ENCODE assay signal across 8 mouse cellular contexts in the genomic region with DNA sequence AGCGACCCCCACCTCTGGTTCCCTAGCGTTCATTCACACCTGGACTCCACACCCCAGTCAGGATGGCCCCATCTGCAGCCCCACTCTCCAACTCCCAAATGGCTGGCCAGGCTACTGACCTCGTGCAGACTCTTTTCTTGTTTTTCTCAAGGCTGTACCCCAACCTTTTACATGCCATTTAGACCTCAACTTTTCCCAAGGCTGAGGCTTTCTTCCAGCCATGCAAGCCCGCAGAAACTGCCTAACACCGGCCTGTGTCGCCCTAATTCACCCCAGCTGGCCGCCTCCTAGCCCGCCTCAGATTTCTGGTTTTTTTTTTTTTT. TPM values are rescaled to one million over a fixed set of nuclear protein-coding genes. Genes with fewer than 3 reads are reported as not detected.
DNase-seq lines count a peak whose midpoint lies in the region; ATAC-seq and TF ChIP-seq lines count a peak whose summit lies in the region.

No protein-coding gene starts in this region.

- H3K4me2 ChIP-seq in lung, embryonic 14.5 days = peak overlapping the region; percentile 95
- peak overlapping the region; percentile 73 for H3K4me2 ChIP-seq in forebrain, embryonic 12.5 days
- peak overlapping the region; percentile 91 for H3K4me2 ChIP-seq in limb, embryonic 14.5 days (replicated peaks; ENCODE audit: low read depth, low read length, severe bottlenecking)

- peak overlapping the region; percentile 98 for H3K9ac ChIP-seq in lung, embryonic 14.5 days
- peak overlapping the region; percentile 88 for H3K9ac ChIP-seq in forebrain, embryonic 12.5 days
- H3K9ac ChIP-seq in limb, embryonic 14.5 days (ENCODE audit: low read depth, low read length, severe bottlenecking) = peak overlapping the region; percentile 95

- H3K4me1 ChIP-seq in lung, embryonic 14.5 days (ENCODE audit: insufficient read depth) = peaks cover 23% of the 10 kb centered on the region; the same call in 1 of the 2 replicates
- peaks cover 50% of the 10 kb centered on the region for H3K4me1 ChIP-seq in forebrain, embryonic 12.5 days
- peaks cover 35% of the 10 kb centered on the region for H3K4me1 ChIP-seq in limb, embryonic 14.5 days (ENCODE audit: control insufficient read depth, insufficient read depth, low read length)
- peaks cover 13% of the 10 kb centered on the region for H3K4me1 ChIP-seq in small intestine, adult 2 months (ENCODE audit: control insufficient read depth, insufficient read depth, insufficient read length, low read length)

- DNase-seq in lung, embryonic 14.5 days = no peak
- DNase-seq in lung, adult 18-20 months = no peak
- no peak for DNase-seq in limb, embryonic 14.5 days (ENCODE audit: low spot score)
- DNase-seq in cerebellum, adult 8-10 months = no peak
- no peak for DNase-seq in spleen, postnatal 14 days (ENCODE audit: low spot score in 2 of 2)
- DNase-seq in retina, embryonic 14.5 days (ENCODE audit: low spot score) = no peak

- ATAC-seq in lung, embryonic 14.5 days (ENCODE audit: insufficient read depth) = no peak
- no peak for ATAC-seq in forebrain, embryonic 12.5 days (ENCODE audit: low FRiP score)
- no peak for ATAC-seq in limb, embryonic 14.5 days (ENCODE audit: low FRiP score, low read depth)

- 3% methylated on average over 8 of the region's 8 CpGs for WGBS in lung, embryonic 14.5 days
- under 1% methylated on average over 8 of the region's 8 CpGs for WGBS in forebrain, embryonic 12.5 days
- WGBS in limb, embryonic 14.5 days = 6% methylated on average over 8 of the region's 8 CpGs
- WGBS in small intestine, adult 2 months = 8% methylated on average over 8 of the region's 8 CpGs

- peak overlapping the region; percentile 98 for H3K27ac ChIP-seq in lung, embryonic 14.5 days (ENCODE audit: low read depth)
- peak overlapping the region; percentile 86 for H3K27ac ChIP-seq in forebrain, embryonic 12.5 days
- H3K27ac ChIP-seq in limb, embryonic 14.5 days (replicated peaks; ENCODE audit: low read depth, low read length) = peak overlapping the region; percentile 97
- 0 out of 2 replicates have a peak overlapping the region, but pooled peaks have one; percentile 3 for H3K27ac ChIP-seq in small intestine, adult 2 months (ENCODE audit: insufficient read depth, low read depth, low read length)

- H3K27me3 ChIP-seq in lung, embryonic 14.5 days (ENCODE audit: insufficient read depth, low read length) = no peaks in the 10 kb centered on the region
- H3K27me3 ChIP-seq in forebrain, embryonic 12.5 days = peaks cover 6% of the 10 kb centered on the region; the same call in 1 of the 2 replicates
- H3K27me3 ChIP-seq in limb, embryonic 14.5 days (ENCODE audit: control insufficient read depth, insufficient read depth, low read length) = no peaks in the 10 kb centered on the region
- no peaks in the 10 kb centered on the region for H3K27me3 ChIP-seq in small intestine, adult 2 months (ENCODE audit: control insufficient read depth, insufficient read depth, low read length)

- no peak for TF ChIP-seq CTCF in lung, embryonic 14.5 days (IDR thresholded peaks at IDR 0.05; ENCODE audit: low read depth)
- TF ChIP-seq CTCF in small intestine, adult 2 months (IDR thresholded peaks at IDR 0.05; ENCODE audit: extremely low read depth, insufficient read length, insufficient replicate concordance, low read depth, low read length) = no peak

- H3K4me3 ChIP-seq in lung, embryonic 14.5 days (ENCODE audit: low read depth, low read length) = peak overlapping the region; percentile 92
- peak overlapping the region; percentile 69 for H3K4me3 ChIP-seq in forebrain, embryonic 12.5 days (replicated peaks)
- H3K4me3 ChIP-seq in limb, embryonic 14.5 days (replicated peaks; ENCODE audit: low read length) = peak overlapping the region; percentile 90
- peak overlapping the region; percentile 72 for H3K4me3 ChIP-seq in small intestine, adult 2 months (ENCODE audit: low read depth, low read length)

- no peaks in the 10 kb centered on the region for H3K9me3 ChIP-seq in lung, embryonic 14.5 days (ENCODE audit: low read depth, low read length)
- no peaks in the 10 kb centered on the region for H3K9me3 ChIP-seq in forebrain, embryonic 12.5 days
- no peaks in the 10 kb centered on the region for H3K9me3 ChIP-seq in limb, embryonic 14.5 days (ENCODE audit: control insufficient read depth, low read length)

- no peak for TF ChIP-seq POLR2A in limb, embryonic 14.5 days (IDR thresholded peaks at IDR 0.05; ENCODE audit: borderline replicate concordance, extremely low read depth, insufficient read depth, insufficient read length)
- TF ChIP-seq POLR2A in small intestine, adult 2 months (IDR thresholded peaks at IDR 0.05; ENCODE audit: low read depth, low read length) = no peak

- H3K36me3 ChIP-seq in lung, embryonic 14.5 days (ENCODE audit: insufficient read depth) = peaks cover 29% of the 10 kb centered on the region
- H3K36me3 ChIP-seq in forebrain, embryonic 12.5 days (replicated peaks) = peaks cover 27% of the 10 kb centered on the region
- H3K36me3 ChIP-seq in limb, embryonic 14.5 days (ENCODE audit: control insufficient read depth, insufficient read depth, low read length) = peaks cover 26% of the 10 kb centered on the region
- H3K36me3 ChIP-seq in small intestine, adult 2 months (ENCODE audit: control insufficient read depth, insufficient read depth, low read length) = peaks cover 11% of the 10 kb centered on the region

RNA-seq across cellular contexts. Expression of gene Ephb4, which starts 1.1 kb away (rescaled TPM):
- polyA plus RNA-seq in lung, embryonic 14.5 days (2014; fragmentation: Nextera tagmentation; extraction: Ambion mirVana) = 68.6 and 78.0 TPM in 2 replicates
- 26.7 and 27.7 TPM in 2 replicates for polyA plus RNA-seq in forebrain, embryonic 12.5 days (2016; fragmentation: Nextera tagmentation; extraction: Ambion mirVana)
- polyA plus RNA-seq in limb, embryonic 14.5 days (2012; rRNA removed) = 102 and 125 TPM in 2 replicates
- polyA plus RNA-seq in limb, embryonic 14.5 days (2014; fragmentation: Nextera tagmentation; extraction: Ambion mirVana) = 78.1 and 92.1 TPM in 2 replicates
- polyA plus RNA-seq in small intestine, adult 2 months (2012; rRNA removed) = 14.8 and 27.5 TPM in 2 replicates

RNA-seq across cellular contexts. Expression of gene Slc12a9, which starts 17.6 kb away (rescaled TPM):
- polyA plus RNA-seq in lung, embryonic 14.5 days (2014; fragmentation: Nextera tagmentation; extraction: Ambion mirVana) = 9.7 and 10.2 TPM in 2 replicates
- 17.3 and 17.4 TPM in 2 replicates for polyA plus RNA-seq in forebrain, embryonic 12.5 days (2016; fragmentation: Nextera tagmentation; extraction: Ambion mirVana)
- polyA plus RNA-seq in limb, embryonic 14.5 days (2012; rRNA removed) = 20.2 and 26.1 TPM in 2 replicates
- polyA plus RNA-seq in limb, embryonic 14.5 days (2014; fragmentation: Nextera tagmentation; extraction: Ambion mirVana) = 8.0 and 11.9 TPM in 2 replicates
- 9.2 and 14.8 TPM in 2 replicates for polyA plus RNA-seq in small intestine, adult 2 months (2012; rRNA removed)

RNA-seq across cellular contexts. Expression of gene Trip6, which starts 36.8 kb away (rescaled TPM):
- polyA plus RNA-seq in lung, embryonic 14.5 days (2014; fragmentation: Nextera tagmentation; extraction: Ambion mirVana) = 87.1 and 89.3 TPM in 2 replicates
- 41.3 and 43.9 TPM in 2 replicates for polyA plus RNA-seq in forebrain, embryonic 12.5 days (2016; fragmentation: Nextera tagmentation; extraction: Ambion mirVana)
- 131 and 155 TPM in 2 replicates for polyA plus RNA-seq in limb, embryonic 14.5 days (2012; rRNA removed)
- 91.0 and 105 TPM in 2 replicates for polyA plus RNA-seq in limb, embryonic 14.5 days (2014; fragmentation: Nextera tagmentation; extraction: Ambion mirVana)
- 7.6 and 8.2 TPM in 2 replicates for polyA plus RNA-seq in small intestine, adult 2 months (2012; rRNA removed)

RNA-seq across cellular contexts. Expression of gene Srrt, which starts 43.5 kb away (rescaled TPM):
- polyA plus RNA-seq in lung, embryonic 14.5 days (2014; fragmentation: Nextera tagmentation; extraction: Ambion mirVana) = 137 and 141 TPM in 2 replicates
- 184 and 198 TPM in 2 replicates for polyA plus RNA-seq in forebrain, embryonic 12.5 days (2016; fragmentation: Nextera tagmentation; extraction: Ambion mirVana)
- 263 and 300 TPM in 2 replicates for polyA plus RNA-seq in limb, embryonic 14.5 days (2012; rRNA removed)
- 104 and 109 TPM in 2 replicates for polyA plus RNA-seq in limb, embryonic 14.5 days (2014; fragmentation: Nextera tagmentation; extraction: Ambion mirVana)
- 60.3 and 109 TPM in 2 replicates for polyA plus RNA-seq in small intestine, adult 2 months (2012; rRNA removed)

RNA-seq across cellular contexts. Expression of gene Ufsp1, which starts 56.6 kb away (rescaled TPM):
- polyA plus RNA-seq in lung, embryonic 14.5 days (2014; fragmentation: Nextera tagmentation; extraction: Ambion mirVana) = 4.4 and 4.6 TPM in 2 replicates
- polyA plus RNA-seq in forebrain, embryonic 12.5 days (2016; fragmentation: Nextera tagmentation; extraction: Ambion mirVana) = 6.0 and 7.2 TPM in 2 replicates
- 10.4 and 10.5 TPM in 2 replicates for polyA plus RNA-seq in limb, embryonic 14.5 days (2012; rRNA removed)
- 9.8 and 10.2 TPM in 2 replicates for polyA plus RNA-seq in limb, embryonic 14.5 days (2014; fragmentation: Nextera tagmentation; extraction: Ambion mirVana)
- polyA plus RNA-seq in small intestine, adult 2 months (2012; rRNA removed) = 7.0 and 10.9 TPM in 2 replicates

Comparison
In these comparisons a context has a peak if more than half of its experiments do, and no peak if none do; other contexts are left out.
1. H3K27ac ChIP-seq: peak in every context shown above with its lines; median percentile 98 in lung, embryonic 14.5 days; 97 in limb, embryonic 14.5 days; 86 in forebrain, embryonic 12.5 days; 3 in small intestine, adult 2 months.